Mouse (Mus musculus) T-cell, adult 2 months (primary cell): Measurements from ENCODE around the gene Fkbp6.
A peak's percentile ranks its signal among the peaks of the same experiment; 100 is the strongest.
"Not testable (repeated sequence)": the region's sequence is repeated elsewhere in the genome, so short reads cannot be mapped to it uniquely, and the experiment has no call there.

ENCODE experiments used
- DNase-seq: peaks from one replicate; pipeline ENCODE4 v3.0.0; 2022; ENCODE audit warnings: low spot score

The Fkbp6 gene

GRCm38 (mm10) chr5:135349862-135350261, at the start of gene Fkbp6:
Fkbp6 (minus strand) TSS chr5:135350044.
- DNase-seq: no peak

DNA sequence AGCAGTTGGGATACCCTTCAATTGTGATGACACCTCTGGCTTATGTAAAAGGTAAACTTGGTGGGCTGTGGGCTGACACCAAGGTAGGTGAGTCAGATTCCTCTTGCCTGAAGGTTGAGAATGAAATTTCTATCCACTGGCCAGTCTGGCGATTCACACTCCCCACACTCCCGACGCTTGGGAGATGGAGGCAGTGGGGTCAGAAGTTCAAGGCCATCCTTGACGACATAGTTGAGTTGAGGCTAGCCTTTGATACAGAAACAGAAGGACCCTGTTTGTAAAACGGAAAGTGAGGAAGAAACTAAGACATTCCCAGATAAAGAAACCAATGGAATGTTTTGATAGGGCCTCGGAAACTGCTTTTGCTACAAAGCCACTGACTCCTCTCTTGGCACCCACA, 49.5 kb upstream of the Fkbp6 start:
- no peak for DNase-seq

DNA sequence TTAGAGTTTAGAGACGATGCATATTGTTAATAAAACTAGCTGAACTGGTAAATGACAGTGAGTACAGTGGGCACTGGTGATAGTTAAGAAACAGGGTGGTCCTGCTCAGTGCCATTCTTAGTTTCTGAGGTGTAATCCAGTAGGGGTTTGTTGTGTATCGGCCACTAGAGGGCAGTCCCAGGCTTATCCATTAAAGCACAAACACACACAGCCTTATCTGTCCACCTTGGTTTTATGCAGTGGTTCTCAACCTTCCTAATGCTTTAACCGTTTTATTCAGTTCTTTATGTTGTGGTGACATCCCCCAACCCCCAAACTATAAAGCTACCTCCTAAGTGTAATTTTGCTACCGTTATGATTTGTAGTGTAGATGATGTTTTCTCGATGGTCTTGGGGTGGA, 46.0 kb upstream of the Fkbp6 start:
- DNase-seq: peak; percentile 32

GRCm38 (mm10) chr5:135394004-135394823, 44.4 kb upstream of the Fkbp6 start, which contains the start of gene Pom121:
Pom121 (minus strand) TSS chr5:135394546.
- DNase-seq: peak; percentile 83

GRCm38 (mm10) chr5:135383771-135384170, 33.9 kb upstream of the Fkbp6 start:
- no peak for DNase-seq

DNA sequence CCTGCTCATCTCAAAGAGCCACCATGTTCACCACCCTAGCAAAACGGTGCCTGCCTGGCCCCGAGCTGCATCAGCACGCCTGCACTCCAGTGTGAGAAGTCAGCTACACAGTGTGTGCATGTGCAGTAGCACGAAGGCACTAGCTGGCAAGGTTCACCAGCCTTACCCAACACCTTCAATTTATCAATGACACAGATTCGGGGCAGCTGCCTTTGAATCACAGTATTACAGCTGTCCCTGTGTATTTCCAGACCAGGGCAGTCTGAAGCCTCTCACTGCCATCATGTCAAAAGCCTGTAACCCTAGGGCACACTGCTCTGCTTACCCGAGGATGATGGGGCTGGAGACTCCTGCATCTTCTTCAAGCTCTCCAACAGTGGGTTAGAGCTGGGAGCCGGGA, 32.9 kb upstream of the Fkbp6 start:
- no peak for DNase-seq

DNA sequence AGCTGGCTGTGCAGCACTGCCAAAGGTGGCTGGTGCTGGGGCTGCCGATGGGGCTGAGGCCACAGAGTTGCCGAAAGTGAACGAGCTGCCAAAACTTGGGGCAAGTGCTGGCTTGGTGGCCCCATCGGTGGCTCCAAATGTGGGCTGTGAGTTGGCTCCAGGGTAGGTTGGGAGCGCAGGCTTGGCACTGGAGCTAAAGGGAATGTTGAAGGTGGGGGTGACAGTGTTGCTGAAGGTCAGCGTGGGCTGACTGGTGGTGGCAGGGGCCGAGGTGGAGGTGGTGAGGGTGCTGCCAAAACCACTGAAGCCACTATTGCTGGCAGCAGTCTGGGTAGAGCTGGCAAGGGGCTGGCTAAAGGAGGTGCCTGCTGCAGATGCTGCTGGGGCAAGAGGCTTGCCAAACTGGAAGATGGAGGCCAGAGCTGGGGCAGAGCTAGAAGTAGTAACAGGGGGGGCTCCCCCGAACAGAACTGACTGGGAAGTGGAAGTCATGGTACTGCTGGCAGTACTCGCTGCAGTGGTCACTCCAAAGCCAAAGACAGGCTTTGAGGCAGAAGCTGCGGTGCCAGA, 31.6 kb upstream of the Fkbp6 start:
- DNase-seq: no peak

GRCm38 (mm10) chr5:135380681-135381080, 30.8 kb upstream of the Fkbp6 start:
- DNase-seq: no peak

DNA sequence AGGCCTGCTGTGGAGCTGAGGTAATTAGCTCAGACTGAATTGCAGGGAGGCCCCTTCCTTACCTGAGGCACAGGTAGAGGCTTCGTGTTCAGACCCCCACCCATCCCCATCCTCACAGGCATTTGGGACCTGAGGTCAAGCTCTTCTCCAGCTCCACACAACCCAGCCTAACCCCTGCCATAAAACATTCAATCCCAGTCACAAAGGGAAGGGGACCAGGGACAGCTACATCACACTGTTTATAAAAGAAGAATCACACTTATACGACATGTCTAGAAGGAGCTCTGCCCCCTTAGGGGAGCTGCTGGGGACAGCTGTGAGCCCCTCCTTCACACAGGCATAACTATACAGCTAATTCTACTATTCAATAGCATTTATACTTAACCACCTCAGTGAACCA, 26.5 kb upstream of the Fkbp6 start:
- no peak for DNase-seq

- no peak for DNase-seq
Measured at GRCm38 (mm10) chr5:135375167-135375566, 25.3 kb upstream of the Fkbp6 start.

DNA sequence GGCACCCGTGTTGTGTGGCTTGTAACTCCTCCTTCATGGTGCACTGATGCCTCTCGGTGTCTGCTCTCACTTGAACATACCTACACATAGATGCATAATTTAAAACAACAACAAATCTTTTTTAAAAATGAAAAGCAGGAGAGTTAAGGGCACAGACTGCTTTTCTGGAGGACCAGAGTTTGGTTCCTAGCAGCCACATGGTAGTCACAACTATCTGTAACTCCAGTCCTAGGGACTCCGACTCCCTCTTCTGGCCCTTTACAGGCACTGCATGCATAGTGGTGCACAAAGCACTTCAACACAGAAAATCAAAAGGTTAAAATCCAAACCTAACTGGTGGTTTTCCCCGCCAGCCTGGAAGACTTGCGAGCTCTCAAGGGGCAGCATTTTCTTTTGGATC, 23.8 kb upstream of the Fkbp6 start:
- no peak for DNase-seq

- DNase-seq: no peak
Measured at GRCm38 (mm10) chr5:135371195-135371594, 21.4 kb upstream of the Fkbp6 start.

DNA sequence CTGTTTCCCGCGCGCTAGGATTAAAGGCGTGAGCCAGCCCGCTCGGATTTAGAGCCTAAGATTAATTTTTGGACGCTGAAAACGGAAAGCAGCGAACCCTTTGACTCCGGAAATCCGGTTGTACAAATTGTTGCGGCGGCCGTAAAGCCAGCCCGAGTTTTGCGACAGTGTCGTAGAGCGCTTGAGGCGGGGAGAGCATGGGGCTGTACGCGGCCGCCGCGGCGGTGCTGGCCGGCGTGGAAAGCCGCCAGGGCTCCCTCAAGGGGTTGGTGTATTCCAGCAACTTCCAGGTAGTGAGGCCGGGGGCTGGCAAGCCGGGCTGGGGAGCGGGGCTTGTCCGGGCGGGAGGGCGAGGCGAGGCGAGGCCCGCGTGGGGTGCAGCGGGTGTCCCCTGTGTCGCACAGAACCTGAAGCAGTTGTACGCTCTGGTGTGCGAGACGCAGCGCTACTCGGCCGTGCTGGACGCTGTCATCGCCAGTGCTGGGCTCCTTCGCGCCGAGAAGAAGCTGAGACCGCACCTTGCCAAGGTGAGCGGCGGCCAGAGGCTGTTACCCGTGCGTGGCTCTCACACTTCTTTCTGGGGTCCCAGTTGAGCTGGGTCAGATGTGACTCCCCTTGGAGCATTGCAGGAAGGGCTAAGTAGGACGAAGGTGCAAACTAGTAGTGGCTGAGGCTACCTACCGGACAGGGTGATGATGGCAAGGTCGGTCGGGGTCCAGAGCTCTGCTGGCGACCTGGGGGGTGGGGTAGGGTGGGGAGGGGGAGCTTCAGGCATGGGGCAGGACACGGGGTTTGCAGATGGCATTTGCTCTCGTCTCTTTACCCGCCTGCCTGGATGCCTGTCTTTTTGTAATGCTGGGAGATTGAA, 20.2 kb upstream of the Fkbp6 start, which contains the start of gene Nsun5:
Gene Nsun5, plus strand, starts transcription at position 167 of the 868 bp plus-strand sequence.
- DNase-seq: peak; percentile 89

- not testable (repeated sequence) for DNase-seq
Measured at GRCm38 (mm10) chr5:135369196-135369595, 19.4 kb upstream of the Fkbp6 start.

DNA sequence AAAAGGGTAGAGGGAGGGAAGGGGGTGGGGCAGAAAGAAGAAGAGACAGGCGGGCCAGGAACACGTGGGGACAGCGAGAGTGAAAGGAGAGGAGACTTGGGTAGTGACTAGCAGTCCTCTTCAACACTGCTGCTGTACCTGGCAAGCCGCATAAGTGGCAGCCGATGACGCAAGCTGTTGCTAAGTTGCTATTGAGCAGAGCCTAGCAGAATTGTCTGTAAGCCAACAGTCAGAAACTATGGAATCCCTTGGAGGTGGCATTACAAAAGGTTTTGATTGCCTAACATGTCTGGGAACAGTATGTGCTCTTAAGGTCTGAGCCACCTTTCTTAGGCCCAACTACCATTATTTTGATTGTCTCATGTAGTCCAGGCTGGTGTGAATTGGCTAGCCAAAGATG, 18.5 kb upstream of the Fkbp6 start:
- no peak for DNase-seq

- DNase-seq: peak; percentile 12
Measured at GRCm38 (mm10) chr5:135367841-135368240, 18.0 kb upstream of the Fkbp6 start.

- no peak for DNase-seq
Measured at GRCm38 (mm10) chr5:135363540-135363939, 13.7 kb upstream of the Fkbp6 start.

GRCm38 (mm10) chr5:135362572-135362971, 12.7 kb upstream of the Fkbp6 start:
- DNase-seq: no peak

DNA sequence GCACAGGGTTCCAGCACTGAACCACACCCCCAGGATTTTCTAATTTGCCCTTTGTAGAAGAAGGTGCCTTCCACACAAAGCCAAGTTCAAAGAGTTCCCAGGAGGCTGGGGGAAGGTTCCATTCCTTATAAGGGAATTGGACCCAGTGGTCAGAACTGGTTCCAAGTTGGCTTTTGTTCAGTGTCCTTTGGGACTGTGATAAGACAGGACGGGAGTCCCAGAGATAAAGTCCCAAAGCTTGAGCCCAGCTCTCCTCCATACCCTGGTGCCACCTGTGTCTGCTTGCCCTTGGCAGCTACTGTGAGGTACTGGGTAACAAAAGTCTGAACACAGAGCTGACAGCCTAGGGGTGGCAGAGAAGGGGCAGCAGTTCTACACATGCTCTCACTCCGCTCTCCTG, 9.9 kb upstream of the Fkbp6 start:
- no peak for DNase-seq

GRCm38 (mm10) chr5:135357556-135357955, 7.7 kb upstream of the Fkbp6 start:
- peak; percentile 29 for DNase-seq

DNA sequence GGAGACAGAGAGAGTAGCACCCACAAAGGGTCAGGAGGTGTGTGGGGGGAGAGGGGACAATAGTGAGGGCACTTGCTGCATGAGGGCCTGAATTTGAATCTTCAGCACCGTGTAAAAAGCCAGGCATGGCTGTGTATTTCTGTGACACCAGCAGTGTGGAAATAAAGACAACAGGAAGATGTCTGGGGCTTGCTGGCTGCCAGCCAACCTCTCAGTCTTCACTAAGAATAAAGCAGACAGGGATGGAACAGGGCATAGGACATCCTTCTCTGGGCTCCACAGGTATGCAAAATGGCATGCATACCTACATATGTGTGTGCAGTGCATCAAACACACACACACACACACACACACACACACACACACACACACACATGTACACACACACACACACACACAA, 6.2 kb upstream of the Fkbp6 start:
- no peak for DNase-seq

DNA sequence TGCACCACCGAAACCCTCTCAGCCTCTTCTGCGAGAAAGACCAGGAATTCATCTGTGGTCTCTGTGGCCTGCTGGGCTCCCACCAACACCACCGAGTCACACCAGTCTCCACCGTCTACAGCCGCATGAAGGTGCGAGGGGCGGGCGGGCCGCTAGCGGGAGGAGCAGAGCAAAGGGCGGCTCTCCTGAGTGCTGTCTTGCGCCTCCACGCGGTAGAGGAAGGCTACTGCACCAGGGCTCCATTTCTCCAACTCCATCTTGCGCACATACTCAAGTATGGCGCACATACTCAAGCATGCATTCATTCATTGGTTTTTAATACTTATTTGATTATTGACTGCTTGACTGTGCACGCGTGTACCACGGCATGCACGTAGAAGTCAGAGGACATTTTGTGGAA, 3.7 kb upstream of the Fkbp6 start:
- no peak for DNase-seq

DNA sequence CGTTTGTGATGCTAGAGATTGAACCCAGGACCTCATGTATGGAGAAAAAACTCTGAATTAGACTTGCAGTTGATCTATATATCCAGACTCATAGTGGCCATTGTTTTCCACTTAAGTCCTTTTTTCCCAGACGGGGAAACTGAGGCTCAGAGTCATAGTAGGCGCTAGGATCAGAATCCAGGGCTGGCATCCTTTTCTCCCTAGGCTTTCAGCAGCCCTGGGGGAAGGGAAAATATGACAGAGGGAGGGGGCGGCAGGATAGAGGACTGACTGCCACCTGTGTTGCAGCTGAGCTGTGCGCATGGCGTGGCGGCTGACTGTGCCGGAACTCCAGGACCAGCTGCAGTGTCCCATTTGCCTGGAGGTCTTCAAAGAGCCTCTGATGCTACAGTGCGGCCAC, 3.2 kb upstream of the Fkbp6 start, which contains the start of gene Trim50:
Gene Trim50, plus strand, starts transcription at position 301 of the 400 bp plus-strand sequence.
- DNase-seq: no peak
